Mouse (Mus musculus): ENCODE measurements at regions not wholly inside any gene's neighbourhood (a gene's known extent, or its start where the extent isn't known, plus 50 kb on each side); places are given as distances from the start of the nearest gene placed in this dataset.

DNA sequence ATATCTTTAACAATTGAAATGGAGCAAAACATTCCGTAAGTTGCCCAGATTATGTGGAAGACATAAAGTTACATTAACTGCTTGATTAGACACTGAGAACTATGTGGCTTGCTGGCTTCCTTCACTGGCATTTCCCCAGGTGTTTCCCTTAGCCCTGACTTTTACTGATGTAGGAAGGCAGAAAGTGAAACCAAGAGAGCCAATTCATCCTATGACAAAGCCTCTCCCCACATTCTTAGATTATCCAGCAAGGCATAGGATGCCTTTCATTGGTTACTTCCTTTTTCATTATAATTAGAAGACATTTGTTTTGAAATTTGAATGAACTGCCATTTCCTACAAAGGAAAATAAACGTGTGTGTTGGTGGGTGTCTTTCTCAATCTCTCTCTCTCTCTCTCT is 72.1 kb downstream of the Cdc42ep3 start:
- Histone ChIP-seq H3K4me1 (peaks cover 11% of the 10 kb centered on the region; the same call in 1 of the 2 replicates), H3K4me2 (replicated peaks) (no peak overlapping the region), H3K27me3 (no peaks in the 10 kb centered on the region), H3K9me3 (replicated peaks) (no peaks in the 10 kb centered on the region), H3K4me3 (replicated peaks) (no peak overlapping the region), H3K27ac (replicated peaks) (no peak overlapping the region), H3K9ac (no peak overlapping the region), H3K36me3 (no peaks in the 10 kb centered on the region)
- no peak for ATAC-seq (ENCODE audit: insufficient number of reproducible peaks, low FRiP score, low TSS enrichment, low read depth)
- 74% methylated on average over 2 of the region's 2 CpGs for WGBS

DNA sequence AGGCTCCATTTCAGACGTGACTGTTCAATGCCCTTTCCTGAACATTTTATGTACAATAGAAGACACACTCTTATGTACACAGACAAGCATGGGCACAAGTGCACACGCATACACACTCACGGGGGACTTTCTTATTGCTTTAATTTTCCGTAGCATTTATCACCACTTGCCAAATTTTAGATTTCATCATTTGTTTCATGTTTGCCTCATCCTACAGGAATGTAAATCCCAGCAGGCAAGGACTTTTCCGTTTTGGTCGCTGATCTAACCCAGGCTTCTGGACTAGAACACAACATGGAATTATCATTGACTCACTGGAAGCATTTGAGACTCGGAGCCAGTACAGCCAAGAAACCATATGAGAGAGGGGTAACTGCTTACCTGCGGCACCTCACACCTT is 81.3 kb downstream of the Cdc42ep3 start:
- Histone ChIP-seq H3K4me2 (replicated peaks) (no peak overlapping the region), H3K27me3 (no peaks in the 10 kb centered on the region), H3K4me1 (peaks cover 12% of the 10 kb centered on the region; the same call in 1 of the 2 replicates), H3K9ac (no peak overlapping the region), H3K9me3 (replicated peaks) (no peaks in the 10 kb centered on the region), H3K36me3 (no peaks in the 10 kb centered on the region), H3K4me3 (replicated peaks) (no peak overlapping the region), H3K27ac (replicated peaks) (no peak overlapping the region)
- ATAC-seq (ENCODE audit: insufficient number of reproducible peaks, low FRiP score, low TSS enrichment, low read depth), result no peak
- WGBS, result 55% methylated on average over 8 of the region's 8 CpGs

- WGBS, result 29% methylated on average over 5 of the region's 5 CpGs
- Histone ChIP-seq H3K9me3 (replicated peaks) (no peaks in the 10 kb centered on the region), H3K4me3 (replicated peaks) (no peak overlapping the region), H3K36me3 (no peaks in the 10 kb centered on the region), H3K4me2 (replicated peaks) (no peak overlapping the region), H3K27me3 (no peaks in the 10 kb centered on the region), H3K4me1 (peaks cover 3% of the 10 kb centered on the region; the same call in 1 of the 2 replicates), H3K9ac (no peak overlapping the region), H3K27ac (replicated peaks) (no peak overlapping the region)
- ATAC-seq (ENCODE audit: insufficient number of reproducible peaks, low FRiP score, low TSS enrichment, low read depth), result no peak
Observed at GRCm38 (mm10) chr17:79259691-79260090, 95.2 kb downstream of the Cdc42ep3 start.

DNA sequence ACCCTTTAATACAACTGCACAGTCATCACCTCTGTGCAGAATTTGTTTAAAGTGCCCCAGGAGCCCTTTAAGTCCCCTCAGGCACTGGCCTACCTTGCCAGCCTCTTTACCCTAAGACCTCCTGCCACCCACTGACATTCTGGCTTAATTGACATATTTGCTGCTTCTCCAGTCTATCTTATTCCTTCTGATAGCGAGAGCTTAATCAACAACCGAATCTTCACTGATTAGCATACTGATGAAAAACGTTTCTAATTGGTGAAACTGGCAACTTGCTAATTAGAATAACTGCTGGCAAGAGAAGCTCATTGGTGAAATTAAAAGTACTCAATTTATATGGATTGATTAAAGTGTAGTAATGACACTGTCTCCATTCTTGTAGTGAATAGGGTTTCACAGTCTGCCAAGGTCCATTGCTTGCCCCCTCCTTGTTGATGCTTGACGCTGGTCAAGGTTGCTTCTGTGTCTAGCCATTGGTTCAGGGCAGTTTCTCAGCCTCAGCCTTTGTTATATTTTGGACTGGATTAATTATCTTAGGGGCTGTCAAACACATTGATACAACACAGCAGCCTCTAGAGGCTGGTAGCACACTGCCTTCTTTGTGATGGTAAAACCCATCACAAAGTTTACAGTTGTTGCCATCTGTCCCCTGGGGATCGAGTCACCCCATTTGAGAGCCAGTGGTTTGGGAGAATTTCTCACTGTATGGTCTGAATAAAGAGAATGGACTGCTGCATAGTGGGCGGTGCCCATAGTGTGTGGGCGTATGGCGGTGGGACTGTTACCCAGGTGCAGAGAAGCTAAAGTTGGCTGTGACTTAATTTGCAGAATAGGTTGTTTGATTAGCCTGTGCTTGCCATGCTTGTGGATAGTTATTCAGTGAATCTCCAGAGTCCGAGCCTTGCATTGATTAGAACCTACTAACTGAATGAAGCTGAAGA is 107.7 kb downstream of the Cdc42ep3 start:
- Histone ChIP-seq H3K9me3 (replicated peaks) (no peaks in the 10 kb centered on the region), H3K4me3 (replicated peaks) (no peak overlapping the region), H3K36me3 (no peaks in the 10 kb centered on the region), H3K27ac (replicated peaks) (no peak overlapping the region), H3K4me1 (no peaks in the 10 kb centered on the region), H3K27me3 (no peaks in the 10 kb centered on the region), H3K4me2 (replicated peaks) (no peak overlapping the region), H3K9ac (no peak overlapping the region)
- 81% methylated on average over 9 of the region's 9 CpGs for WGBS
- no peak for ATAC-seq (ENCODE audit: insufficient number of reproducible peaks, low FRiP score, low TSS enrichment, low read depth)

DNA sequence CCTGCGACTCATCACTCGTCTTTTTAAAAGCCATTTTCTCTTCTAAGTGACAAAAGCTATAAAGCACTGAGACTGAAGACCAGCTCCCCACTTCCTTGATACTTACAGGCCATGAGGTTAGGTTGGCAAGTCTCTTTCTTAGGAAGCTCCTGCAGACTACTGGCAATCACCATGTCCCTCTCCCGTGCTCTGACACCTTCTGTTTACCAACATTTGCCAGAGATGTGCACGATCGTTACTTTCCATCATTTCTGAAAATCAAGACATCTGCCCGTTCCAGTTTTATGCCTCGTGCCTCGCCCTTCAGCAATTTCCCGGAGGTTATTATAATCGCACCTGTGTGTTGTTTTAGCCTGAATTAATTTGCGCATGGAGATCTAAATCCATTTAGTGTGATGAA is 110.8 kb downstream of the Cdc42ep3 start:
- no peak for ATAC-seq (ENCODE audit: insufficient number of reproducible peaks, low FRiP score, low TSS enrichment, low read depth)
- Histone ChIP-seq H3K27ac (replicated peaks) (no peak overlapping the region), H3K4me3 (replicated peaks) (no peak overlapping the region), H3K9ac (no peak overlapping the region), H3K36me3 (no peaks in the 10 kb centered on the region), H3K9me3 (replicated peaks) (no peaks in the 10 kb centered on the region), H3K27me3 (no peaks in the 10 kb centered on the region), H3K4me2 (replicated peaks) (no peak overlapping the region), H3K4me1 (no peaks in the 10 kb centered on the region)
- 73% methylated on average over 11 of the region's 11 CpGs for WGBS

- H3K36me3 ChIP-seq, result no peaks in the 10 kb centered on the region
- no peaks in the 10 kb centered on the region for H3K4me1 ChIP-seq
- H3K9me3 ChIP-seq (replicated peaks), result no peaks in the 10 kb centered on the region
- ATAC-seq (ENCODE audit: insufficient number of reproducible peaks, low FRiP score, low TSS enrichment, low read depth), result no peak
- no peak overlapping the region for H3K9ac ChIP-seq
- WGBS, result 80% methylated on average over 2 of the region's 2 CpGs
- no peak overlapping the region for H3K4me3 ChIP-seq (replicated peaks)
- H3K27me3 ChIP-seq, result no peaks in the 10 kb centered on the region
- no peak overlapping the region for H3K4me2 ChIP-seq (replicated peaks)
- no peak overlapping the region for H3K27ac ChIP-seq (replicated peaks)
Observed at GRCm38 (mm10) chr17:79243426-79243825, 111.5 kb downstream of the Cdc42ep3 start.

- H3K9me3 ChIP-seq (replicated peaks), result no peaks in the 10 kb centered on the region
- 83% methylated on average over 3 of the region's 3 CpGs for WGBS
- no peak overlapping the region for H3K4me2 ChIP-seq (replicated peaks)
- no peak overlapping the region for H3K27ac ChIP-seq (replicated peaks)
- no peak overlapping the region for H3K9ac ChIP-seq
- no peaks in the 10 kb centered on the region for H3K27me3 ChIP-seq
- H3K36me3 ChIP-seq, result no peaks in the 10 kb centered on the region
- no peak for ATAC-seq (ENCODE audit: insufficient number of reproducible peaks, low FRiP score, low TSS enrichment, low read depth)
- no peak overlapping the region for H3K4me3 ChIP-seq (replicated peaks)
- no peaks in the 10 kb centered on the region for H3K4me1 ChIP-seq
Observed at GRCm38 (mm10) chr17:79241489-79241888, 113.4 kb downstream of the Cdc42ep3 start.

DNA sequence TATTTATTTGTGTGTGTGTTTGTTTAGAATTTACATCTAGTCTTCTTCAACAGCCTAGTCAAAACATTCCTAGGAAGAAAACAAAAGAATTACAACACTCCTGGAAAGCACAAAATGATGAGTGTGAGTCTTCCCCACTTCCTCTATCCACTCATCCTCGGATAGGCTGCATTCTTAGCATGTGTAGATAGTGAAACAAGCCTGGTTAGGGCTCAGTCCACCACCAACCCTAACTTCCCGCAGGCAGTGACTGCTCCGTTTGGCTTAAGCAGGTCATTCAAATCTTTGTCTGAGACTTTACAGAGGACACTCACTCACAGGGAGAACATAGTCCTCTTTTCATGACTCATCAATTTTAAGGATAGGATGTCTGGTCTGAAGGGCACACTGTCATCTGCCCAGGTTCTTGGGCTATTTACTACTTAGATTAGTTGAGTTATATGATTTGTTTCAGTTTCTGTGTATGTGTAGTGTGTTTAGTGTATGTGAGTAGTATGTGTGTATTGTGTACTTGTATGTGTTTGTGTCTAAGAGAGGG is 118.6 kb downstream of the Cdc42ep3 start:
- H3K4me1 ChIP-seq, result no peaks in the 10 kb centered on the region
- WGBS, result 71% methylated on average over 3 of the region's 3 CpGs
- no peaks in the 10 kb centered on the region for H3K27me3 ChIP-seq
- H3K4me2 ChIP-seq (replicated peaks), result no peak overlapping the region
- no peak overlapping the region for H3K4me3 ChIP-seq (replicated peaks)
- H3K9me3 ChIP-seq (replicated peaks), result no peaks in the 10 kb centered on the region
- no peaks in the 10 kb centered on the region for H3K36me3 ChIP-seq
- ATAC-seq (ENCODE audit: insufficient number of reproducible peaks, low FRiP score, low TSS enrichment, low read depth), result no peak
- no peak overlapping the region for H3K9ac ChIP-seq
- no peak overlapping the region for H3K27ac ChIP-seq (replicated peaks)

GRCm38 (mm10) chr17:79230653-79231489 is 124.0 kb downstream of the Cdc42ep3 start:
- Histone ChIP-seq H3K36me3 (no peaks in the 10 kb centered on the region), H3K4me2 (replicated peaks) (no peak overlapping the region), H3K9ac (no peak overlapping the region), H3K27ac (replicated peaks) (no peak overlapping the region), H3K4me1 (no peaks in the 10 kb centered on the region), H3K4me3 (replicated peaks) (no peak overlapping the region), H3K27me3 (no peaks in the 10 kb centered on the region), H3K9me3 (replicated peaks) (no peaks in the 10 kb centered on the region)
- peak; percentile 34; the same call in 1 of the 2 replicates for ATAC-seq (ENCODE audit: insufficient number of reproducible peaks, low FRiP score, low TSS enrichment, low read depth)
- WGBS, result 73% methylated on average over 25 of the region's 25 CpGs

- WGBS, result 94% methylated on average over 1 of the region's 1 CpGs
- H3K9ac ChIP-seq, result no peak overlapping the region
- no peaks in the 10 kb centered on the region for H3K36me3 ChIP-seq
- H3K4me3 ChIP-seq (replicated peaks), result no peak overlapping the region
- H3K4me1 ChIP-seq, result peaks cover 8% of the 10 kb centered on the region
- H3K9me3 ChIP-seq (replicated peaks), result no peaks in the 10 kb centered on the region
- ATAC-seq (ENCODE audit: insufficient number of reproducible peaks, low FRiP score, low TSS enrichment, low read depth), result no peak
- no peaks in the 10 kb centered on the region for H3K27me3 ChIP-seq
- H3K27ac ChIP-seq (replicated peaks), result no peak overlapping the region
- H3K4me2 ChIP-seq (replicated peaks), result no peak overlapping the region
Observed at GRCm38 (mm10) chr17:79206563-79206962, 148.3 kb downstream of the Cdc42ep3 start.

- Histone ChIP-seq H3K4me3 (replicated peaks) (no peak overlapping the region), H3K4me2 (replicated peaks) (no peak overlapping the region), H3K27ac (replicated peaks) (no peak overlapping the region; the same call in 1 of the 2 replicates)
Observed at GRCm38 (mm10) chr17:79206111-79206510, 148.8 kb downstream of the Cdc42ep3 start.

More at GRCm38 (mm10) chr17:79206111-79206510, 148.8 kb downstream of the Cdc42ep3 start:
- peaks cover 8% of the 10 kb centered on the region for H3K4me1 ChIP-seq
- ATAC-seq (ENCODE audit: insufficient number of reproducible peaks, low FRiP score, low TSS enrichment, low read depth), result no peak
- H3K9ac ChIP-seq, result no peak overlapping the region
- 78% methylated on average over 4 of the region's 4 CpGs for WGBS
- H3K36me3 ChIP-seq, result no peaks in the 10 kb centered on the region
- H3K9me3 ChIP-seq (replicated peaks), result no peaks in the 10 kb centered on the region
- H3K27me3 ChIP-seq, result no peaks in the 10 kb centered on the region
